Mouse (Mus musculus) C2C12 (cell line): ENCODE results near the gene Htra3.

Experiments used
- CTCF ChIP-seq: IDR thresholded peaks from one replicate; pipeline ENCODE4 v1.5.1; 2011; ENCODE audit not compliant: control insufficient read depth, insufficient read depth, insufficient read length
- FOSL1 ChIP-seq: IDR thresholded peaks from one replicate; pipeline ENCODE4 v1.8.0; 2011; ENCODE audit warnings: mild to moderate bottlenecking, low read length; ENCODE audit not compliant: poor library complexity, insufficient read depth, severe bottlenecking
- MAX ChIP-seq: IDR thresholded peaks from one replicate; pipeline ENCODE4 v1.6.1; 2011; ENCODE audit warnings: mild to moderate bottlenecking, control low read depth
- MYOD1 ChIP-seq: IDR thresholded peaks from one replicate; pipeline ENCODE4 v1.6.1; 2011; ENCODE audit warnings: low read depth; ENCODE audit not compliant: control insufficient read depth, insufficient read length
- USF1 ChIP-seq: IDR thresholded peaks from one replicate; pipeline ENCODE4 v1.6.1; 2011; ENCODE audit warnings: low read depth, mild to moderate bottlenecking, control low read depth, moderate library complexity

DNA sequence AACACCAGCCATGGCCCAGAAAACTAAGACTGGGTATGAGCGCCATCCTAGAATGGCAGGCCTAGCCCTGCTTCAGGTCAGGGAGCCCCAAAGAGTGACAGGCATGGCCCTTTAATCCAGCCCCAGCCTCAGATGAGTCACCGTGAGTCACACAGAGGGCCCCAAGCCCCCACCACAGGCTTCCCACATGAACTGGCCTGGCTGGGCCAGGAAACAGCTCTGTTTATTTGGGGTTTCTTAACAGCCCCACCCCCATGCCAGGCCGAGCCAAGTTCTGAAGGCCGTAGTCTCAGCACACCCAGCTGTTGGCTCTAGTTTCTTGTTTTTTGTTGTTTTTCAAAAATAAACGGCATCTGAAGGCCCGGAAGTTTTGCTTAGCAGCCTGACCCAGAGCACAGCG lies 6.5 kb downstream of the Htra3 start:
- TF ChIP-seq CTCF: no peak
- no peak for TF ChIP-seq USF1
- TF ChIP-seq MYOD1: no peak
- no peak for TF ChIP-seq MAX
- TF ChIP-seq FOSL1: peak; percentile 99
